Mouse (Mus musculus) lung, postnatal 0 days (tissue): ENCODE results near the gene Knstrn. TPM values are rescaled to one million over a fixed set of nuclear protein-coding genes. Genes with fewer than 3 reads are reported as not detected.
A peak's percentile ranks its signal among the peaks of the same experiment; 100 is the strongest.

Experiments used
- ATAC-seq: fragments of 200-750 bp; cut with Nextera tagmentation; 2 replicates; pipeline ENCODE4 v1.8.0; 2017; ENCODE audit warnings: moderate library complexity
- DNase-seq: peaks from one replicate; pipeline ENCODE4 v3.0.0-alpha.2; 2016; ENCODE audit warnings: low spot score
- H3K27ac ChIP-seq: fragments of 300-500 bp; sonication (generic); 2 replicates; pipeline ENCODE4 v1.5.1; 2014; ENCODE audit warnings: antibody characterized with exemption, mild to moderate bottlenecking, low read length, mixed read lengths
- H3K27me3 ChIP-seq: fragments of 300-500 bp; sonication (generic); replicated peaks from 2 replicates; pipeline ENCODE4 v1.6.1; 2014; ENCODE audit warnings: low read length, mixed read lengths; ENCODE audit not compliant: insufficient read depth
- H3K36me3 ChIP-seq: fragments of 300-500 bp; sonication (generic); 2 replicates; pipeline ENCODE4 v1.6.1; 2014; ENCODE audit warnings: low read length, mixed read lengths; ENCODE audit not compliant: insufficient read depth
- H3K4me1 ChIP-seq: fragments of 300-500 bp; sonication (generic); 2 replicates; pipeline ENCODE4 v1.6.1; 2014; ENCODE audit warnings: antibody characterized with exemption, low read depth, low read length, mixed read lengths; ENCODE audit not compliant: insufficient read depth
- H3K4me2 ChIP-seq: fragments of 300-500 bp; sonication (generic); replicated peaks from 2 replicates; pipeline ENCODE4 v1.6.1; 2014; ENCODE audit warnings: low read depth, mild to moderate bottlenecking, low read length, moderate library complexity, mixed read lengths
- H3K4me3 ChIP-seq: fragments of 300-500 bp; sonication (generic); 2 replicates; pipeline ENCODE4 v1.5.1; 2014; ENCODE audit warnings: low read depth, low read length
- H3K9ac ChIP-seq: fragments of 300-500 bp; sonication (generic); replicated peaks from 2 replicates; pipeline ENCODE4 v1.6.1; 2014; ENCODE audit warnings: low read depth, mild to moderate bottlenecking
- H3K9me3 ChIP-seq: fragments of 300-500 bp; sonication (generic); 2 replicates; pipeline ENCODE4 v1.6.1; 2016; ENCODE audit warnings: low read length, mixed read lengths
- CTCF ChIP-seq: IDR thresholded peaks from 2 replicates; pipeline ENCODE4 v1.5.1; 2016; ENCODE audit warnings: antibody characterized with exemption, mild to moderate bottlenecking
- EP300 ChIP-seq: IDR thresholded peaks from 2 replicates; pipeline ENCODE4 v1.6.1; 2016; ENCODE audit warnings: antibody characterized with exemption, mild to moderate bottlenecking, control low read depth
- WGBS: fragments of 180-500 bp; shearing (Covaris S2); extraction: QIAGEN DNeasy Blood & Tissue Kit; methylation state at CpG from one replicate; pipeline ENCODE4 v1.1.7; 2014; 5-methylcytosine and 5-hydroxymethylcytosine counted together
- polyA plus RNA-seq: library from polyadenylated mRNA; unstranded; fragments of >200 nt; fragmentation: Nextera tagmentation; extraction: Ambion mirVana; gene quantifications from 2 replicates; pipeline ENCODE4 v1.2.1, GENCODE M21; 2015

The Knstrn gene
- 4.9 and 9.0 TPM in 2 replicates for polyA plus RNA-seq

- no peaks in the 10 kb centered on the region for H3K9me3 ChIP-seq
- H3K27me3 ChIP-seq, result no peaks in the 10 kb centered on the region
- H3K36me3 ChIP-seq, result no peaks in the 10 kb centered on the region
- no peak within 1 kb of the TSS for H3K27ac ChIP-seq
- H3K9ac ChIP-seq, result peak within 1 kb of the TSS; percentile 54
- TF ChIP-seq EP300, result no peak
- peak; percentile 18; the same call in 1 of the 2 replicates for TF ChIP-seq CTCF
- H3K4me1 ChIP-seq, result peaks cover 7% of the 10 kb centered on the region; the same call in 1 of the 2 replicates
- WGBS, result under 1% methylated on average over 49 of the region's 49 CpGs
- peak within 1 kb of the TSS; percentile 94 for H3K4me2 ChIP-seq
- peak within 1 kb of the TSS; percentile 68 for H3K4me3 ChIP-seq
- DNase-seq, result peak; percentile 97
- peak; percentile 97 for ATAC-seq
Observed at GRCm38 (mm10) chr2:118813981-118814836, at the start of gene Knstrn. Gene Knstrn, plus strand, starts transcription at chr2:118814003.

GRCm38 (mm10) chr2:118764094-118764831 is 49.5 kb upstream of the Knstrn start:
- Histone ChIP-seq H3K36me3 (no peaks in the 10 kb centered on the region), H3K9me3 (no peaks in the 10 kb centered on the region), H3K4me2 (0 out of 2 replicates have a peak overlapping the region, but pooled peaks have one; percentile 5), H3K27me3 (no peaks in the 10 kb centered on the region), H3K27ac (peak overlapping the region; percentile 66), H3K4me3 (no peak overlapping the region), H3K4me1 (peaks cover 34% of the 10 kb centered on the region), H3K9ac (no peak overlapping the region)
- WGBS, result 23% methylated on average over 11 of the region's 11 CpGs
- DNase-seq (peak; percentile 70), ATAC-seq (no peak)
- 0 out of 2 replicates have a peak, but pooled peaks have one; percentile 20 for TF ChIP-seq EP300
- peak; percentile 74 for TF ChIP-seq CTCF

GRCm38 (mm10) chr2:118764875-118765274 is 48.9 kb upstream of the Knstrn start:
- DNase-seq (no peak), ATAC-seq (no peak)
- Histone ChIP-seq H3K36me3 (no peaks in the 10 kb centered on the region), H3K9me3 (no peaks in the 10 kb centered on the region), H3K4me2 (no peak overlapping the region), H3K27me3 (no peaks in the 10 kb centered on the region), H3K9ac (no peak overlapping the region), H3K4me3 (no peak overlapping the region), H3K27ac (no peak overlapping the region), H3K4me1 (peaks cover 34% of the 10 kb centered on the region)
- no peak for TF ChIP-seq CTCF
- no peak for TF ChIP-seq EP300
- WGBS, result 87% methylated on average over 5 of the region's 5 CpGs

- no peaks in the 10 kb centered on the region for H3K9me3 ChIP-seq
- no peak overlapping the region for H3K4me2 ChIP-seq
- peak; percentile 11 for ATAC-seq
- H3K4me3 ChIP-seq, result no peak overlapping the region
- H3K9ac ChIP-seq, result no peak overlapping the region
- H3K4me1 ChIP-seq, result peaks cover 31% of the 10 kb centered on the region
- WGBS, result 52% methylated on average over 10 of the region's 10 CpGs
- H3K36me3 ChIP-seq, result no peaks in the 10 kb centered on the region
- peak; percentile 50 for TF ChIP-seq CTCF
- TF ChIP-seq EP300, result peak; percentile 66; the same call in 1 of the 2 replicates
- H3K27me3 ChIP-seq, result no peaks in the 10 kb centered on the region
- peak overlapping the region; percentile 26; the same call in 1 of the 2 replicates for H3K27ac ChIP-seq
- DNase-seq, result no peak
Observed at GRCm38 (mm10) chr2:118766041-118767033, 47.5 kb upstream of the Knstrn start.

DNA sequence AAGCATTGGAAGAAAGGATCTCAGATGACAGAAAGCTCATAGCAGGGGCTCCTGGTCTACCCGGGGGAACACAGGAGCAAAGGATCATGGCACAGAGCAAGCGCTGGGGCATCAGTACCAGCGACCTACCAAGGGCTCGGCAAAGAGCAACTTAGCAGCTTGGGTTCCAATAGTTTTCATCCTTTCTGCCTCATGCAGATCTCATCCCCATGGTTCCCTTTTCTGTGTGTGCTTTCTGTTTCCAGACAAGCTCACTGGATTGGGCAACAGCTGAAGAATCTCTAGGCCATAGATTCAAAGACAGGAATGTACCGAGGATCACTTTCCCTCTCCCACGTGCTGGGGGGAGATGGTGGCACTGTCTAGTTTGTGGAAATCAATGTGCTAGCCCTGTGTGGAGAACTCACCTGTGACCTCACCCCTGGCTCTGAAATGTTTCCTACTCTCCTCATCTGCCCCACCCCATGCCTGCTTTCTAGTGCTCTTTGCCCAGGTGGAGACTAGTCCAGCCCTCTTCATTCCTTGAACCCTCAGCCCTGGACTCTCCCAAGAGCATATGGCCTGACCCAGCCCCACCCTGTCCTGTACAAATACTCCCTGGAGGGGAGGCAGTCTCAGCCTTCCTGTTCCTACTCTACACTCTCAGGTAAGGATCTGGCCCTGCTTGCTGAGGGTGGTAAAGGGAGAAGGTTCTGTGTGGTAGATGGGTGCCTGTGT is 41.5 kb upstream of the Knstrn start, which contains the start of gene Phgr1:
Phgr1 (plus strand) TSS at position 612 of the 717 bp plus-strand sequence.
- H3K9ac ChIP-seq, result no peak within 1 kb of the TSS
- ATAC-seq, result peak; percentile 93
- no peak within 1 kb of the TSS for H3K27ac ChIP-seq
- no peak within 1 kb of the TSS for H3K4me2 ChIP-seq
- 0 out of 2 replicates have a peak, but pooled peaks have one; percentile 21 for TF ChIP-seq EP300
- no peak for TF ChIP-seq CTCF
- H3K4me3 ChIP-seq, result no peak within 1 kb of the TSS
- H3K36me3 ChIP-seq, result no peaks in the 10 kb centered on the region
- DNase-seq, result peak; percentile 65
- 67% methylated on average over 6 of the region's 6 CpGs for WGBS
- H3K4me1 ChIP-seq, result peaks cover 12% of the 10 kb centered on the region; the same call in 1 of the 2 replicates
- H3K9me3 ChIP-seq, result no peaks in the 10 kb centered on the region
- no peaks in the 10 kb centered on the region for H3K27me3 ChIP-seq
